Mouse (Mus musculus) C2C12 (cell line): Measurements from ENCODE around the gene Ppp1r14b.

ENCODE experiments used
- CTCF ChIP-seq: IDR thresholded peaks from one replicate; pipeline ENCODE4 v1.5.1; 2011; ENCODE audit not compliant: control insufficient read depth, insufficient read depth, insufficient read length
- MAX ChIP-seq: IDR thresholded peaks from one replicate; pipeline ENCODE4 v1.6.1; 2011; ENCODE audit warnings: mild to moderate bottlenecking, control low read depth
- MYOD1 ChIP-seq: IDR thresholded peaks from one replicate; pipeline ENCODE4 v1.6.1; 2011; ENCODE audit warnings: low read depth; ENCODE audit not compliant: control insufficient read depth, insufficient read length
- USF1 ChIP-seq: IDR thresholded peaks from one replicate; pipeline ENCODE4 v1.6.1; 2011; ENCODE audit warnings: low read depth, mild to moderate bottlenecking, control low read depth, moderate library complexity

GRCm38 (mm10) chr19:6956461-6956860 is 18.3 kb upstream of the Ppp1r14b start:
- TF ChIP-seq CTCF (no peak), USF1 (no peak), MYOD1 (no peak), MAX (no peak)
